Mouse (Mus musculus): ENCODE measurements at regions not wholly inside any gene's neighbourhood (a gene's known extent, or its start where the extent isn't known, plus 50 kb on each side); places are given as distances from the start of the nearest gene placed in this dataset.
A peak's percentile ranks its signal among the peaks of the same experiment; 100 is the strongest.

- DNase-seq: no peak
Measured at GRCm38 (mm10) chr2:174897424-174897823, 112.6 kb upstream of the Gm14444 start.

DNA sequence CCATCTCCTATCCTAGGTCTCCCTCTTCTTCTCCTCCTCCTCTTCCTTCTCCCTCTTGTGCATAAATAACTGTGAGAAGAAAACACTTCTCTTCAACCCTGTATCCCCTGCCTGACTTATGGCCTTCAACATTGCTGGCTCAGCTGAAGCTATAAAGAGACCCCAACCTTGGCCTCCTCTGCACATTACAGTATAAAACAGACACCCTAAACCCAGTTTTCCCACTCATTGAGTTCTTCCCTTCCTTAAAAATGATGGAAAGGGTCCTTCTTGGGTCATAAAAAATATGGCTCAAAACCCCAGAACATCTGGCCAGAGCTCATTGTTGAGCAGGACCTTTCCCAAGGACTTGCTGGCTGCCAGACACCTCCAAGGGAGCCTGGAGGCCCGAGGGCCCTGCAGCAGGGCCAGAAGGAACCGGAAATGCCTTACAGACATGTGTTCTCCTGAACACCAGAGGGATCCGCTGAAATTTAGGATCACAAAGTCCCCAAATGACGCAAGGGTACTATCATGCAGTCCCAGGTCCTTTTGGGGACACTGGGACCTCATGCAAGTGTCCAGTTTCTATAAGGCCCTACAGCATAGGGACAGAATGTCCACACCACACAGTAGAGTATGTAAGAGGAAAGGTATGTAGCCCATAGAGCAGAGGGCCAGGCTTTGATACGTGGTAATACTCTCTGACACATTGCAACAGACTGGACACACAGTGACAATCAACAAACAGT lies 109.9 kb upstream of the Gm14444 start:
- no peak for DNase-seq

DNA sequence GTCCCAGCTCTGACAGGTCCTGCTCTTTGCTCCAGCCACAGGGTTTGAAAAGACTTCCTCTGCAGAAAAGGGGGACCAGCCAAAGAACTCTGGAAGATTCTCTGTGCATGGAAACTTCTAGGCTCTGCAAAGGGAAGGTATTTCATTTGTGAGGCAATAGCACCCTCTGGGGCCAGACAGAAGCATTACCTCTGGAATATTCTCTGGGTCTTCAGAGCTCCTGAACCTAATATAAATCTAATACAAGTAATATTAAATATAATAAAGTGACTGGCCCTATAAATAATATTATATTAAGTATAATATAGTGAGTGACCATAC lies 109.4 kb upstream of the Gm14444 start:
- no peak for DNase-seq

GRCm38 (mm10) chr2:174901801-174902200 lies 108.2 kb upstream of the Gm14444 start:
- DNase-seq: no peak

GRCm38 (mm10) chr2:174903627-174904026 lies 106.4 kb upstream of the Gm14444 start:
- DNase-seq: no peak

DNA sequence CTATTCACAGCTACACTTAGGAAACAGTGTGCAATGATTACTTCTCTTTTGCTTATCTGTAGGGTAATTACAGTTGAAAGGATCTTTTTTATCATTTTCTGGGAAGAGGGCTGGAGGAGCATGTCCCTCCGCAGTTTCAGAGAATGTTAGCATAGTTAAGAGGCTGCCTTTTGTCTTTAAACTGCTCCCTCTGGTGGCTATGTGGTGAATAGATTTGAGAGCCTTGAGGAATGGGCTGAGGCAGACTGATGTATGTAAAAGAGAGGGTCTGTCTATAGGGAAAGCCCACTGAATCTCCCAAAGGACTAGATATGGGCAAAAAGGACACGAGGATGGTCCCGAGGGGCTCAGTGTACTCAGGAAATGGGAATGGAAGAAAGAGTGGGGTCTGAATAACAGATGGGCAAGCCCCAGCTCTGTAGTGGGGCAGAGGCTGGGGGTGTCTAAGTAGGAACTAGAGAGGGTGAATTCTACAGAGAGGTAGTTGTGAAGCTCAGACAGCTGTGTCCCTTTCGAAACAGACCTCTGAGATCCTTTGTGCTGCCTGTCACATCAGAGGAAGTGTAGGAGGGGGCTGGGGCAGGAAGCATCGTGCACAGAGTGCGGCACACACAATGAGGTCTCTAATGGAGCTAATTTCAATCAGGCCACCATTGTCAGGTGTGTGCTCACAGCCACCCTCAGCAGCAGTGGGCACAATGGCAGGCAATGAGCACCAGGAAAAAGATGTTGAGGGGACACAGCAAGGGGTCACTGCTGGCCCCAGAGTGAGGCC lies 104.0 kb upstream of the Gm14444 start:
- peak; percentile 14 for DNase-seq

DNA sequence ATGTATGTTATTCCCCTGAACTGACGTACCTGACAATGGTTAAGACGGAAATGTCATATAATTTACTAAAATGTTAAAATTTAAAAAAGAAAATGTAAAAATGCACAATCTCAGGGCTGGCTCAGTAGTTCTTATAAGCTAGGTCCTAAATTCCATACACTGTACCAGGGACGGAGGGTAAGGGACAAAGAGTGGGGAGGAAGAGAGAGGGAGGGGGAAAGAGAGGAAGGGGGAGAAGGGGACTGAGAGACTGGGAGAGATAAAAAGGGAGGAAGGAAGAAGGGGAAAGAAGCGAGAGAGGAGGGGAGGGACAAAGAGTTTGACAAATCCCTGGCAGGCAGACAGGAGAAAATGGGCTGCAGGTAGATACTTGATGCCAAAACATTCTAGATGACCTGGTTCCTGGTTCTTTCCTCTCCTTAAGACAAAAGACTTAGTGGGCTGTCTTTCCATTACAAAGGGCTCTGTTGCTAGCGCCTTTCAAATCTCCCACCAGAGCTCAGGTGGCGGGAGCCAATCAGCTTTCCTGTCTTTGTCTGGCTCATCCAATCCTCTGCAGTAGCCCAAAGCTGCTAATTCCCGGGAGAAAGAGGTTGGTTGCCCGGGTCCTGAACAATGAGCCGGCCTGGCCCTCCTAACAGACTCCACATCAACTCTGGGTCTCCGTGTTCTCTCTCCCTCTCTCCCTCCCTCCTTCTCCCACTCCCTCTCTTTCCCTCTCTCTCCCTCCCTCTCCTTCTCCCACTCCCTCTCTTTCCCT lies 92.7 kb upstream of the Gm14444 start:
- DNase-seq: no peak

DNA sequence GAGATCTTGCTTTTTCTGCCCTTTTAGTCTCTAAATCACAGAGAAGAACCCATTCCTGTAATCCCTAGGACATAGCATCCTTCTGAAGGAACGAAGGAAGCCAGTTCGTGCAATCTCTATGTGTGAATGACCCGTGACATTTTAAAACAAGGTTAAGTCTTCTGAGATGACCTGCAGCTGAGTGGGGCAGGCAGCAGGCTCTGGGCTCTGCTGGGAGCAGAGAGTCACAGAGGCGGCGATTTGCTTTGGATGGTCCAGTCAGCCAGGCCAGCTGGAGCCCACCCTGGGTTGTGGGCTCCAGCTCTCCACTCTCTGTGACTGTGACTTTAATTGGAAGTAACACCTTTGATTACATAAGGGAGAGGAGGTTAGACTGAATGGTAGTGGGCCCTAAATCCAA lies 92.1 kb upstream of the Gm14444 start:
- no peak for DNase-seq

- DNase-seq: no peak
Measured at GRCm38 (mm10) chr2:174922208-174922607, 87.8 kb upstream of the Gm14444 start.

DNA sequence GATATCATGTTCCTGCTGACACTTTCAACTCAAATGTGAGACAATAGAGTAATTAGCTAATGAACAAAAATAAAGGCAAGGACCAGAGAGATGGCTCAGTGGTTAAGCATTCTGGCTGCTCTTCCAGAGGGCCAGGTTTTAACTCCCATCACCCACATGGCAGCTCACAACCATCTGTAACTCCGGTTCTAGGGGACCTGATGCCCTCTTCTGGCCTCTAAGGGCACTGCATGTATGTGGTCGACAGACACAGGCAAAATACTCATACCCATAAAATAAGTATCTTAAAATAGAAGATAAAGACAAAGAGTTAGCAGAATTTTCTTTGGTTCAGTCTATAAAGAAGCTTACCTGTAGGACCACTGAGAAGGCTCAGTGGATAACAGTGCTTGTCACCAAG lies 80.3 kb upstream of the Gm14444 start:
- no peak for DNase-seq

DNA sequence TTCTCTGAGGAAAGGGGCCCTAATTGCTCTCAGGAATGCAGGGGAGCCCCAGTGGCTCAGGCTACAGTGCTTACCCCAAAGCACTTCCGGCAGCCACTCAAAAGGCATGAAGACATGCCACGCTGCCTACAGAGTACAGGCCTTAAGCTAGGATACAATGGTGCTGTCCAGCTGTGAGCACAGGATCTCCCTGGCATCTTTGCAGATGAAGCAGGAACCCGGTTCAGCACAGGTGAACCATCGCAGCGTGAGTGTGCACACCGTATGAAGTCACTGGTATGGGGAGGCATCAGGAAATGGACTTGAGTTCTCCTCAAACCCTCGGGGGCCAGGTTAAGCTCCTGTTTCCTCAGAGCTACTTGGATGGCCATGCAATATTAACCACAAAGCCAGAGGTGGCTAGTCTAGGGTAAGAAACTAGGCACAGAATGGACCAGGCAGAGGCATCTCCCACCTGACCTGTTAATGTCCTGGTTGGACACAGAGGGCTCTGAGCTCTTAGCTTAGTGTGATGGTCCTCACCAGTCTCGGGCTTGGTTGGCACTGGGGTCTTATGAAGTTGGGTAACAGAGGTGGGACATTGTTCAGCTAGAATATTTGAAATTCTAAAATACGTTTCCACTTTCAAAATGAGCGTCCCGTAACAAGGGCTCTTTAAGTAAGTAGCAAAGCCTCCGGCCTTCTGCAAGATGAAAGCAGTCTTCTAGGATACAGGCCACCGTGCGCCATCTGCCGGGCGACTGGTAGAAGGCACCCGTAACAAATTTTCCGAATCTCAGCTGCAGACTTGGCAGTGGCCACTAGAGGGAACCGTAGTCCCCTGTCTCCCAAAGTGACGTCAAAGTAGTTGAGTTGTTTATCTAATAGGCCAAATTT lies 77.7 kb upstream of the Gm14444 start:
- peak; percentile 88 for DNase-seq

DNA sequence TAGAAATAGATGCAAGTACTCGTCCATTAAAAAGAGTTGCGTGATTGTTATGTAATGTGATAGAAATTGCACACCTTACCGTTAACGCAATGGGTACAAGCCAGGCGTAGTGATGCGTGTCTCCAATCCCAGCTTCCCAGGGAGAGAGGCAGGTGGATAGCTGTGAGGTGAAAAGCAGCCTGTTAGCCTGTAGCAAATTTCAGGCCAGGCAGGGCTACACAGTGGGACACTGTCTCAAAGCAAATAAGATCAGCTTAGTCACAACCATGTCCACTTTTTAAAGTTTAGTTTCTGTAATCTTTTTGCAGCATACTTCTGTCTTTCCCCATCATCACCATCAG lies 77.1 kb upstream of the Gm14444 start:
- DNase-seq: no peak

DNA sequence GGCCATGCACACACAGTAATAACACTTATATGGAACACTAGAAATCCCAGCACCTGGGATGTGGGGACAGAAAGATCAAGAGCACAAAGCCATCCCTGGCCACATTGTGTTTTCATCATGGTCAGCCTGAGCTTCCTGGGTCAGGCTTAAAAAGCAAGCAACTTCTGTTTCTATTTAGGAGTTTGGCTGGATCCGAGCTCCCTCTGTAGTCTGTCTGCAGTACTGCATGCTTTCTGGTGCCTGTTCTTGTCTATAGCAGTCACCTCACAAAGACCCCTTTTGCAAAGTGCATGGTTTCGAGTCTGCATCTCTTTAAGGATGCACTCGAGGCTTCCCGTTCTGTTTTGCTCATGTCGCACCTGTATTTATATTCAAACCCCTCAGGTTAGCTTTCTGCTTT lies 73.4 kb upstream of the Gm14444 start:
- no peak for DNase-seq

- DNase-seq: no peak
Measured at GRCm38 (mm10) chr2:174937930-174938329, 72.1 kb upstream of the Gm14444 start.

GRCm38 (mm10) chr2:174942221-174942620 lies 67.8 kb upstream of the Gm14444 start:
- peak; percentile 18 for DNase-seq

GRCm38 (mm10) chr2:174948106-174948505 lies 61.9 kb upstream of the Gm14444 start:
- DNase-seq: no peak
